Mouse (Mus musculus) stomach, embryonic 14.5 days (tissue): ENCODE results near the gene Slc41a1. TPM values are rescaled to one million over a fixed set of nuclear protein-coding genes. Genes with fewer than 3 reads are reported as not detected.

Experiments
- ATAC-seq: fragments of 200-750 bp; cut with Nextera tagmentation; 2 replicates; pipeline ENCODE4 v1.8.0; 2017; ENCODE audit warnings: low read depth, moderate TSS enrichment; ENCODE audit not compliant: insufficient number of reproducible peaks, insufficient read depth, low FRiP score
- H3K27ac ChIP-seq: fragments of 300-500 bp; sonication (generic); 2 replicates; pipeline ENCODE4 v1.5.1; 2014; ENCODE audit warnings: mild to moderate bottlenecking, low read length, moderate library complexity, mixed read lengths
- H3K27me3 ChIP-seq: fragments of 300-500 bp; sonication (generic); 2 replicates; pipeline ENCODE4 v1.6.1; 2014; ENCODE audit warnings: low read length, control low read depth, mixed read lengths; ENCODE audit not compliant: control insufficient read depth, insufficient read depth
- H3K36me3 ChIP-seq: fragments of 300-500 bp; sonication (generic); 2 replicates; pipeline ENCODE4 v1.6.1; 2014; ENCODE audit warnings: mild to moderate bottlenecking, control low read depth, low read length, moderate library complexity, mixed read lengths; ENCODE audit not compliant: control insufficient read depth, insufficient read depth
- H3K4me1 ChIP-seq: fragments of 300-500 bp; sonication (generic); 2 replicates; pipeline ENCODE4 v1.6.1; 2014; ENCODE audit warnings: low read length, control low read depth, mixed read lengths; ENCODE audit not compliant: control insufficient read depth, insufficient read depth
- H3K4me2 ChIP-seq: fragments of 300-500 bp; sonication (generic); replicated peaks from 2 replicates; pipeline ENCODE4 v1.6.1; 2014; ENCODE audit warnings: low read depth, low read length, control low read depth
- H3K4me3 ChIP-seq: fragments of 300-500 bp; sonication (generic); 2 replicates; pipeline ENCODE4 v1.5.1; 2014; ENCODE audit warnings: low read depth, low read length, control low read depth
- H3K9ac ChIP-seq: fragments of 300-500 bp; sonication (generic); replicated peaks from 2 replicates; pipeline ENCODE4 v1.6.1; 2014; ENCODE audit warnings: low read depth, mild to moderate bottlenecking, control low read depth, low read length, moderate library complexity, mixed read lengths
- H3K9me3 ChIP-seq: fragments of 300-500 bp; sonication (generic); 2 replicates; pipeline ENCODE4 v1.6.1; 2016; ENCODE audit warnings: low read depth, low read length, control low read depth; ENCODE audit not compliant: control insufficient read depth
- WGBS: fragments of 180-500 bp; shearing (Covaris S2); extraction: QIAGEN DNeasy Blood & Tissue Kit; methylation state at CpG from one replicate; pipeline ENCODE4 v1.1.7; 2014; 5-methylcytosine and 5-hydroxymethylcytosine counted together
- polyA plus RNA-seq: library from polyadenylated mRNA; unstranded; fragments of >200 nt; fragmentation: Nextera tagmentation; extraction: Ambion mirVana; gene quantifications from 2 replicates; pipeline ENCODE4 v1.2.1, GENCODE M21; 2014

Slc41a1 gene
- polyA plus RNA-seq, 1 experiment from 2014 or later: 9.0 TPM

GRCm38 (mm10) chr1:131830561-131830960, 3.3 kb downstream of the Slc41a1 start:
- WGBS: 89% methylated on average over 15 of the region's 15 CpGs
- H3K4me1 ChIP-seq: peaks cover 10% of the 10 kb centered on the region

GRCm38 (mm10) chr1:131830971-131831641, 3.8 kb downstream of the Slc41a1 start:
- H3K4me2 ChIP-seq: no peak overlapping the region
- H3K4me3 ChIP-seq: no peak overlapping the region
- WGBS: 83% methylated on average over 8 of the region's 8 CpGs
- H3K36me3 ChIP-seq: peaks cover 9% of the 10 kb centered on the region
- no peak overlapping the region for H3K27ac ChIP-seq
- no peak for ATAC-seq
- peaks cover 10% of the 10 kb centered on the region for H3K4me1 ChIP-seq
- no peaks in the 10 kb centered on the region for H3K27me3 ChIP-seq
- H3K9me3 ChIP-seq: no peaks in the 10 kb centered on the region
- H3K9ac ChIP-seq: no peak overlapping the region

More at GRCm38 (mm10) chr1:131830561-131830960, 3.3 kb downstream of the Slc41a1 start:
- Histone ChIP-seq H3K9me3 (no peaks in the 10 kb centered on the region), H3K27ac (no peak overlapping the region), H3K4me3 (no peak overlapping the region), H3K36me3 (peaks cover 9% of the 10 kb centered on the region), H3K27me3 (no peaks in the 10 kb centered on the region), H3K9ac (no peak overlapping the region), H3K4me2 (no peak overlapping the region)
- no peak for ATAC-seq

- H3K27ac ChIP-seq: no peak overlapping the region
- no peak overlapping the region for H3K4me2 ChIP-seq
- H3K4me3 ChIP-seq: no peak overlapping the region
- no peak for ATAC-seq
- no peaks in the 10 kb centered on the region for H3K27me3 ChIP-seq
- no peak overlapping the region for H3K9ac ChIP-seq
- 73% methylated on average over 3 of the region's 3 CpGs for WGBS
- H3K36me3 ChIP-seq: peaks cover 7% of the 10 kb centered on the region
- no peaks in the 10 kb centered on the region for H3K9me3 ChIP-seq
- no peaks in the 10 kb centered on the region for H3K4me1 ChIP-seq
Observed at GRCm38 (mm10) chr1:131837035-131837434, 9.7 kb downstream of the Slc41a1 start.

- H3K4me2 ChIP-seq: no peak overlapping the region
- 72% methylated on average over 5 of the region's 5 CpGs for WGBS
- no peak overlapping the region for H3K9ac ChIP-seq
- H3K27me3 ChIP-seq: no peaks in the 10 kb centered on the region
- H3K36me3 ChIP-seq: peaks cover 22% of the 10 kb centered on the region
- no peak overlapping the region for H3K4me3 ChIP-seq
- ATAC-seq: no peak
- no peaks in the 10 kb centered on the region for H3K4me1 ChIP-seq
- H3K9me3 ChIP-seq: no peaks in the 10 kb centered on the region
- no peak overlapping the region for H3K27ac ChIP-seq
Observed at GRCm38 (mm10) chr1:131838542-131838941, 11.2 kb downstream of the Slc41a1 start.

- no peak for ATAC-seq
- Histone ChIP-seq H3K9me3 (no peaks in the 10 kb centered on the region), H3K9ac (no peak overlapping the region), H3K27me3 (no peaks in the 10 kb centered on the region), H3K27ac (no peak overlapping the region), H3K4me3 (no peak overlapping the region), H3K36me3 (peaks cover 27% of the 10 kb centered on the region), H3K4me2 (no peak overlapping the region), H3K4me1 (no peaks in the 10 kb centered on the region)
- WGBS: 78% methylated on average over 2 of the region's 2 CpGs
Observed at GRCm38 (mm10) chr1:131839279-131839678, 12.0 kb downstream of the Slc41a1 start.

- WGBS: 90% methylated on average over 4 of the region's 4 CpGs
- H3K27ac ChIP-seq: no peak overlapping the region
- no peaks in the 10 kb centered on the region for H3K4me1 ChIP-seq
- H3K4me3 ChIP-seq: no peak overlapping the region
- H3K27me3 ChIP-seq: no peaks in the 10 kb centered on the region
- H3K36me3 ChIP-seq: peaks cover 40% of the 10 kb centered on the region
- no peak overlapping the region for H3K4me2 ChIP-seq
- no peak overlapping the region for H3K9ac ChIP-seq
- no peaks in the 10 kb centered on the region for H3K9me3 ChIP-seq
- no peak for ATAC-seq
Observed at GRCm38 (mm10) chr1:131842221-131842620, 14.9 kb downstream of the Slc41a1 start.

- Histone ChIP-seq H3K4me2 (no peak overlapping the region), H3K36me3 (peaks cover 44% of the 10 kb centered on the region), H3K9ac (no peak overlapping the region), H3K4me1 (no peaks in the 10 kb centered on the region), H3K9me3 (no peaks in the 10 kb centered on the region), H3K27ac (no peak overlapping the region), H3K27me3 (no peaks in the 10 kb centered on the region), H3K4me3 (no peak overlapping the region)
- ATAC-seq: no peak
- 95% methylated on average over 10 of the region's 10 CpGs for WGBS
Observed at GRCm38 (mm10) chr1:131843758-131844157, 16.5 kb downstream of the Slc41a1 start.

- Histone ChIP-seq H3K4me2 (no peak overlapping the region), H3K9ac (no peak overlapping the region), H3K9me3 (no peaks in the 10 kb centered on the region), H3K27ac (no peak overlapping the region), H3K4me3 (no peak overlapping the region), H3K4me1 (no peaks in the 10 kb centered on the region), H3K36me3 (peaks cover 44% of the 10 kb centered on the region), H3K27me3 (no peaks in the 10 kb centered on the region)
- ATAC-seq: no peak
- WGBS: 78% methylated on average over 8 of the region's 8 CpGs
Observed at GRCm38 (mm10) chr1:131844883-131845282, 17.6 kb downstream of the Slc41a1 start.

GRCm38 (mm10) chr1:131846255-131846654, 19.0 kb downstream of the Slc41a1 start:
- no peak overlapping the region for H3K4me2 ChIP-seq
- no peak overlapping the region for H3K9ac ChIP-seq
- no peaks in the 10 kb centered on the region for H3K9me3 ChIP-seq
- no peak overlapping the region for H3K4me3 ChIP-seq
- WGBS: 69% methylated on average over 5 of the region's 5 CpGs
- no peak overlapping the region for H3K27ac ChIP-seq
- H3K36me3 ChIP-seq: peaks cover 41% of the 10 kb centered on the region
- no peaks in the 10 kb centered on the region for H3K4me1 ChIP-seq
- no peak for ATAC-seq
- no peaks in the 10 kb centered on the region for H3K27me3 ChIP-seq
